Mouse (Mus musculus) C2C12 (cell line): ENCODE data around the gene Mrtfb.

Experiments used
- CEBPB ChIP-seq: IDR thresholded peaks from one replicate; pipeline ENCODE4 v1.6.1; 2011; ENCODE audit warnings: low read depth, mild to moderate bottlenecking, control low read depth, moderate library complexity
- CTCF ChIP-seq: IDR thresholded peaks from one replicate; pipeline ENCODE4 v1.5.1; 2011; ENCODE audit not compliant: control insufficient read depth, insufficient read depth, insufficient read length
- MAX ChIP-seq: IDR thresholded peaks from one replicate; pipeline ENCODE4 v1.6.1; 2011; ENCODE audit warnings: mild to moderate bottlenecking, control low read depth
- USF1 ChIP-seq: IDR thresholded peaks from one replicate; pipeline ENCODE4 v1.6.1; 2011; ENCODE audit warnings: low read depth, mild to moderate bottlenecking, control low read depth, moderate library complexity

GRCm38 (mm10) chr16:13437037-13437769 lies 180.9 kb downstream of the Mrtfb start:
- TF ChIP-seq CTCF (no peak), CEBPB (no peak), MAX (no peak), USF1 (peak; percentile 6)
